Mouse (Mus musculus): ENCODE measurements around the gene Naa25. TPM values are rescaled to one million over a fixed set of nuclear protein-coding genes. Genes with fewer than 3 reads are reported as not detected.

Gene Naa25
- polyA plus RNA-seq, 1 experiment from 2014 or later: 35.1 TPM

DNA sequence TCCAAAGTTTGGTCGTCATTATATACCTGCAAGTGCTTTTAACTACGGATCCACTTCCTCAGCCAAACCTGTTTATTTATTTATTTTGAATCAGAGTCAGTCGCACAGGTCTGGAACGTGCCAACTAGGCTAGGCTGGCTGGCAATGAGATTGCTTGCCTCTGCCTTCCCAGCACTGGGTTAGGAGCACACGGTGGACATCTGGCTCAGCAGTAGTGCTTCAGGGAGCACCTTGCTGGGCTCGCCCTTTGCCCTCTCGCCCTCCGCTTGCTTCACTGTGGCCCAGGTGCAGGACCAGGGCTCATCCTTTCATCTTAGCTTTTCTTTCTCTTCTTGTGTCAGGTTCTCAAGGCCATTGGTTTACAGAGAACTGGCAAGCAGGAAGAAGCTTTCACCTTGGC lies 10.1 kb downstream of the Naa25 start:
- Histone ChIP-seq H3K4me1 (replicated peaks; ENCODE audit: control insufficient read depth, insufficient read depth, low read length) (no peaks in the 10 kb centered on the region), H3K9ac (ENCODE audit: low read length) (no peak overlapping the region), H3K27ac (ENCODE audit: low read length) (no peak overlapping the region)

GRCm38 (mm10) chr5:121410975-121411374 lies 13.2 kb downstream of the Naa25 start:
- peaks cover 25% of the 10 kb centered on the region for H3K36me3 ChIP-seq (ENCODE audit: control insufficient read depth, insufficient read depth, low read length)
- H3K9me3 ChIP-seq (ENCODE audit: control insufficient read depth, low read length): no peaks in the 10 kb centered on the region
- H3K27ac ChIP-seq (ENCODE audit: low read length): no peak overlapping the region
- no peak overlapping the region for H3K4me3 ChIP-seq (ENCODE audit: low read length)
- H3K4me1 ChIP-seq (replicated peaks; ENCODE audit: control insufficient read depth, insufficient read depth, low read length): no peaks in the 10 kb centered on the region
- no peaks in the 10 kb centered on the region for H3K27me3 ChIP-seq (ENCODE audit: control insufficient read depth, insufficient read depth, low read depth, low read length)
- H3K9ac ChIP-seq (ENCODE audit: low read length): no peak overlapping the region
- WGBS: 86% methylated on average over 4 of the region's 4 CpGs
- no peak for ATAC-seq (ENCODE audit: low read depth)
- H3K4me2 ChIP-seq (ENCODE audit: low read depth, low read length): no peak overlapping the region

More for the DNA sequence above, 10.1 kb downstream of the Naa25 start:
- H3K4me2 ChIP-seq (ENCODE audit: low read depth, low read length): no peak overlapping the region
- WGBS: 77% methylated on average over 8 of the region's 8 CpGs
- H3K36me3 ChIP-seq (ENCODE audit: control insufficient read depth, insufficient read depth, low read length): peaks cover 8% of the 10 kb centered on the region; the same call in 1 of the 2 replicates
- H3K4me3 ChIP-seq (ENCODE audit: low read length): no peak overlapping the region
- no peaks in the 10 kb centered on the region for H3K27me3 ChIP-seq (ENCODE audit: control insufficient read depth, insufficient read depth, low read depth, low read length)
- no peaks in the 10 kb centered on the region for H3K9me3 ChIP-seq (ENCODE audit: control insufficient read depth, low read length)
- no peak for ATAC-seq (ENCODE audit: low read depth)

DNA sequence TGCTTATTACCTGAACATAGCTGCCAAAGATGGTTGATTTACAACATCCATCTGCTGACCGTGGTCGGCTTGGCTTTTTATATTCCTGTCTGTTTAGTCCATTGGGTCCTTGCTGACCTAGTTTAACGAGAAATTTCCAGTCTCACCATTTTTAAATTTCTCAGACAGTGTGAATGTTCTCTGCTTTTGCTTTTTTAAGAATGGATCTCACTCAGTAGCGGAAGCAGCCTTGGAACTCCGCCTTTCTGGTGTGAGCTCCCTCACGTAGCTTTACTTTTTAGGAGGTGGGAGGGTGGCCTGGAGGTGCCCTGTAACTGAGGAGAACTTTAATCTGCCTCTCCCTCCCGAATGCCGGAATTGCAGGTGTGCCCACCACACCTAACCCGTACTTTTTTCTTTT lies 23.0 kb downstream of the Naa25 start:
- no peaks in the 10 kb centered on the region for H3K9me3 ChIP-seq (ENCODE audit: control insufficient read depth, low read length)
- WGBS: 90% methylated on average over 9 of the region's 9 CpGs

GRCm38 (mm10) chr5:121422787-121423186 lies 25.1 kb downstream of the Naa25 start:
- peaks cover 57% of the 10 kb centered on the region for H3K36me3 ChIP-seq (ENCODE audit: control insufficient read depth, insufficient read depth, low read length)
- no peaks in the 10 kb centered on the region for H3K27me3 ChIP-seq (ENCODE audit: control insufficient read depth, insufficient read depth, low read depth, low read length)
- ATAC-seq (ENCODE audit: low read depth): no peak
- H3K9ac ChIP-seq (ENCODE audit: low read length): no peak overlapping the region
- no peaks in the 10 kb centered on the region for H3K9me3 ChIP-seq (ENCODE audit: control insufficient read depth, low read length)
- no peak overlapping the region for H3K4me2 ChIP-seq (ENCODE audit: low read depth, low read length)
- H3K4me3 ChIP-seq (ENCODE audit: low read length): no peak overlapping the region
- 92% methylated on average over 6 of the region's 6 CpGs for WGBS
- H3K27ac ChIP-seq (ENCODE audit: low read length): no peak overlapping the region
- no peaks in the 10 kb centered on the region for H3K4me1 ChIP-seq (replicated peaks; ENCODE audit: control insufficient read depth, insufficient read depth, low read length)

More for the DNA sequence above, 23.0 kb downstream of the Naa25 start:
- Histone ChIP-seq H3K36me3 (ENCODE audit: control insufficient read depth, insufficient read depth, low read length) (peaks cover 56% of the 10 kb centered on the region), H3K27ac (ENCODE audit: low read length) (no peak overlapping the region), H3K4me2 (ENCODE audit: low read depth, low read length) (no peak overlapping the region), H3K4me3 (ENCODE audit: low read length) (no peak overlapping the region), H3K4me1 (replicated peaks; ENCODE audit: control insufficient read depth, insufficient read depth, low read length) (no peaks in the 10 kb centered on the region), H3K9ac (ENCODE audit: low read length) (no peak overlapping the region), H3K27me3 (ENCODE audit: control insufficient read depth, insufficient read depth, low read depth, low read length) (no peaks in the 10 kb centered on the region)
- ATAC-seq (ENCODE audit: low read depth): no peak

DNA sequence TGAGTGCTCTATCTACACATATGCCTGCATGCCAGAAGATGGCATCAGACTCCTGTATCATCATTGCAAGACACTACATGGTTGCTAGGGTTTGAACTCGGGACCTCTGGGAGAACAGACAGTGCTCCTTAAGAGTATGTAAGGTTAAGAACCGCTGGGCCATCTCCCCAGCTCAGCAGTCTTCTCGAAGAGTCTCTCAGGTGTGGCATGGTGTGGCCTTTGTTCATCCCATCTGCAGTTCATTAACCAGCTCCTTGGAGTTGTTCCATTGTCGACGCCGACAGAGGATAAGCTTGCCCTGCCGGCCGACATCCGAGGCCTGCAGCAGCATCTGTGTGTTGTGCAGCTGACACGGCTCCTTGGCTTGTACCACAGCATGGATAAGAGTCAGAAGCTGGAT lies 25.6 kb downstream of the Naa25 start:
- no peak for ATAC-seq (ENCODE audit: low read depth)
- H3K9me3 ChIP-seq (ENCODE audit: control insufficient read depth, low read length): no peaks in the 10 kb centered on the region
- 91% methylated on average over 10 of the region's 10 CpGs for WGBS

DNA sequence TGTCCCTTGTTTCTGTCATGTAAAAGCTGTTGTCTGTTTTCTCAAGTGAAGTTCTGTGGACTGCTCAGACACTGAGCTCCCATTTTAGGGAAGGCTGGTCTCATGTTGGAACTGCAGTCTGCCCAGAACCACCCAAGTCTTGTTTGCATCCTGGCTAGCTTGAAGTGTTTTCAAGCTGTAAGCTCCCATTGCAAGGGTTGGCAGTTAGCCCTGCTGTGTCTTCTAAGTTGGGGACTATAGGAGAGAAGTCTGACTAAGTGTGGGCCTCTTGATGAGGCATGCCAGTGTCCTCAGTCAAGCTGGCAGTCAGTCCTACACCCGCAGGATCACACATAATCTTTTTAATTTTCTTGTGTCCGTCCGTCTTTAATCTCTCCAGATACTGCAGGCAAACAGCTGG lies 31.2 kb downstream of the Naa25 start:
- no peak for ATAC-seq (ENCODE audit: low read depth)
- Histone ChIP-seq H3K9ac (ENCODE audit: low read length) (no peak overlapping the region), H3K4me1 (replicated peaks; ENCODE audit: control insufficient read depth, insufficient read depth, low read length) (no peaks in the 10 kb centered on the region), H3K27ac (ENCODE audit: low read length) (no peak overlapping the region), H3K9me3 (ENCODE audit: control insufficient read depth, low read length) (no peaks in the 10 kb centered on the region), H3K27me3 (ENCODE audit: control insufficient read depth, insufficient read depth, low read depth, low read length) (no peaks in the 10 kb centered on the region), H3K4me2 (ENCODE audit: low read depth, low read length) (no peak overlapping the region), H3K36me3 (ENCODE audit: control insufficient read depth, insufficient read depth, low read length) (peaks cover 73% of the 10 kb centered on the region), H3K4me3 (ENCODE audit: low read length) (no peak overlapping the region)
- WGBS: 91% methylated on average over 3 of the region's 3 CpGs

More for the DNA sequence above, 25.6 kb downstream of the Naa25 start:
- Histone ChIP-seq H3K27ac (ENCODE audit: low read length) (no peak overlapping the region), H3K4me2 (ENCODE audit: low read depth, low read length) (no peak overlapping the region), H3K4me1 (replicated peaks; ENCODE audit: control insufficient read depth, insufficient read depth, low read length) (no peaks in the 10 kb centered on the region), H3K36me3 (ENCODE audit: control insufficient read depth, insufficient read depth, low read length) (peaks cover 56% of the 10 kb centered on the region), H3K9ac (ENCODE audit: low read length) (no peak overlapping the region), H3K4me3 (ENCODE audit: low read length) (no peak overlapping the region), H3K27me3 (ENCODE audit: control insufficient read depth, insufficient read depth, low read depth, low read length) (no peaks in the 10 kb centered on the region)

DNA sequence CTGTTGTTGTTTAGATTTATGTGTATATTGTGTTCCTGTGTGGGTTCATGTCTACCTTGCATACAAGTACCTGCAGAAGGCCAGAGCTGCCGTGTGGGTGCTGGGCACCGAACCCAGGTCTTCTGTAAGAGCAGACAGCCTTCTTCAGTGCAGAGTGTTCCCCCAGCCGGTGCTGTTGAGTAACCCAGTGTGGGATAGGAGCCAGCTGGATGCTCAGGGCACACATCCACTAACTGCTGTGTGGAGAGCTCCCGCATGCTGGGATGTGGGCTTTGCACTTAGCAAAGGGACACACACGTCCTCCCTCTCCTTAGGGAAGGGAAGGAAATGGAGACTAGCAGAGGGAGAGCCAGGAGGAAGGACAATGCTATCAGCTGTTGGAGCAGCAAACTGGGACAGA lies 40.4 kb downstream of the Naa25 start:
- WGBS: 83% methylated on average over 5 of the region's 5 CpGs
- Histone ChIP-seq H3K27ac (ENCODE audit: low read length) (no peak overlapping the region), H3K4me3 (ENCODE audit: low read length) (no peak overlapping the region), H3K9me3 (ENCODE audit: control insufficient read depth, low read length) (no peaks in the 10 kb centered on the region), H3K4me1 (replicated peaks; ENCODE audit: control insufficient read depth, insufficient read depth, low read length) (no peaks in the 10 kb centered on the region), H3K27me3 (ENCODE audit: control insufficient read depth, insufficient read depth, low read depth, low read length) (no peaks in the 10 kb centered on the region), H3K9ac (ENCODE audit: low read length) (no peak overlapping the region), H3K36me3 (ENCODE audit: control insufficient read depth, insufficient read depth, low read length) (peaks cover 46% of the 10 kb centered on the region), H3K4me2 (ENCODE audit: low read depth, low read length) (no peak overlapping the region)
- peak; percentile 43; the same call in 1 of the 2 replicates for ATAC-seq (ENCODE audit: low read depth)

GRCm38 (mm10) chr5:121438756-121439155 lies 41.0 kb downstream of the Naa25 start:
- no peaks in the 10 kb centered on the region for H3K9me3 ChIP-seq (ENCODE audit: control insufficient read depth, low read length)
- no peak overlapping the region for H3K27ac ChIP-seq (ENCODE audit: low read length)
- H3K27me3 ChIP-seq (ENCODE audit: control insufficient read depth, insufficient read depth, low read depth, low read length): no peaks in the 10 kb centered on the region
- H3K4me2 ChIP-seq (ENCODE audit: low read depth, low read length): no peak overlapping the region
- peaks cover 45% of the 10 kb centered on the region for H3K36me3 ChIP-seq (ENCODE audit: control insufficient read depth, insufficient read depth, low read length)
- ATAC-seq (ENCODE audit: low read depth): no peak
- H3K9ac ChIP-seq (ENCODE audit: low read length): no peak overlapping the region
- 95% methylated on average over 11 of the region's 11 CpGs for WGBS
- no peak overlapping the region for H3K4me3 ChIP-seq (ENCODE audit: low read length)
- H3K4me1 ChIP-seq (replicated peaks; ENCODE audit: control insufficient read depth, insufficient read depth, low read length): no peaks in the 10 kb centered on the region

GRCm38 (mm10) chr5:121443548-121443947 lies 45.8 kb downstream of the Naa25 start:
- H3K4me2 ChIP-seq (ENCODE audit: low read depth, low read length): no peak overlapping the region
- H3K9ac ChIP-seq (ENCODE audit: low read length): no peak overlapping the region
- no peak for ATAC-seq (ENCODE audit: low read depth)
- H3K4me3 ChIP-seq (ENCODE audit: low read length): no peak overlapping the region
- H3K27me3 ChIP-seq (ENCODE audit: control insufficient read depth, insufficient read depth, low read depth, low read length): no peaks in the 10 kb centered on the region
- H3K9me3 ChIP-seq (ENCODE audit: control insufficient read depth, low read length): no peaks in the 10 kb centered on the region
- no peaks in the 10 kb centered on the region for H3K4me1 ChIP-seq (replicated peaks; ENCODE audit: control insufficient read depth, insufficient read depth, low read length)
- H3K27ac ChIP-seq (ENCODE audit: low read length): no peak overlapping the region
- H3K36me3 ChIP-seq (ENCODE audit: control insufficient read depth, insufficient read depth, low read length): peaks cover 36% of the 10 kb centered on the region
- 91% methylated on average over 3 of the region's 3 CpGs for WGBS

DNA sequence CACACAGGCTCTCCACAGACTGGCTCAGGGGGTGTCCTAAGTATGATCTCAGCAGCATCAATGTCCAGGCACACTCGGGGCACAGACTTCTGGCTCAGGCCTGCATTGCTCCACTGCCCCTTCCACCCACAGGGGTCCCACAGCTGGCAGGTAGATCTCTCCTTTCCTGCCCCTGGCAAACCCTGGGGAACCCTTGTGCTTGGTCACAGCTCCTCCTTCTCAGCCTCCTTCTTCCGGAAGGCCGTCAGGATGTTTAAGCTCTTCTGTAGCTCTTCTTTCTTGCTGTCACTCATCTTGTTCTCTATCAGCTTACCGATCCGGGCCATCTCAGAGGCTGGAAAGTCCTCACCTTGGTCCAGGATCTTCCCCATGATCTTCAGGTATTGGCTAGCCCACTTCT lies 47.1 kb downstream of the Naa25 start:
- Histone ChIP-seq H3K4me2 (ENCODE audit: low read depth, low read length) (no peak overlapping the region), H3K36me3 (ENCODE audit: control insufficient read depth, insufficient read depth, low read length) (peaks cover 33% of the 10 kb centered on the region), H3K9ac (ENCODE audit: low read length) (no peak overlapping the region), H3K27me3 (ENCODE audit: control insufficient read depth, insufficient read depth, low read depth, low read length) (no peaks in the 10 kb centered on the region), H3K9me3 (ENCODE audit: control insufficient read depth, low read length) (no peaks in the 10 kb centered on the region), H3K4me1 (replicated peaks; ENCODE audit: control insufficient read depth, insufficient read depth, low read length) (no peaks in the 10 kb centered on the region), H3K27ac (ENCODE audit: low read length) (no peak overlapping the region), H3K4me3 (ENCODE audit: low read length) (no peak overlapping the region)
- no peak for ATAC-seq (ENCODE audit: low read depth)
- WGBS: 84% methylated on average over 5 of the region's 5 CpGs
